Mouse (Mus musculus) erythroblast, embryonic 14.5 days (primary cell): ENCODE measurements around the gene Rad9a. TPM values are rescaled to one million over a fixed set of nuclear protein-coding genes. Genes with fewer than 3 reads are reported as not detected.

Experiments
- H3K27me3 ChIP-seq: 2 replicates; pipeline ENCODE4 v1.6.1; 2012; ENCODE audit warnings: inconsistent platforms; ENCODE audit not compliant: control insufficient read depth
- H3K36me3 ChIP-seq: 2 replicates; pipeline ENCODE4 v1.6.1; 2012; ENCODE audit warnings: mild to moderate bottlenecking, inconsistent platforms; ENCODE audit not compliant: control insufficient read depth
- H3K4me1 ChIP-seq: 2 replicates; pipeline ENCODE4 v1.6.1; 2012; ENCODE audit warnings: inconsistent platforms; ENCODE audit not compliant: control insufficient read depth
- H3K4me3 ChIP-seq: replicated peaks from 2 replicates; pipeline ENCODE3; 2012; ENCODE audit warnings: moderate library complexity, mild to moderate bottlenecking, inconsistent platforms
- H3K9me3 ChIP-seq: 2 replicates; pipeline ENCODE4 v1.6.1; 2012; ENCODE audit warnings: low read length, inconsistent platforms, mixed read lengths; ENCODE audit not compliant: control insufficient read depth
- GATA1 ChIP-seq: IDR thresholded peaks from 2 replicates; pipeline ENCODE4 v1.6.1; 2012; ENCODE audit warnings: low read length, inconsistent platforms, mixed read lengths
- TAL1 ChIP-seq: IDR thresholded peaks from 3 replicates; pipeline ENCODE4 v1.6.1; 2012; ENCODE audit warnings: low read length, inconsistent platforms, mixed read lengths
- polyA plus RNA-seq: library from polyadenylated mRNA; stranded (reverse); fragments of >175 nt; gene quantifications from 2 replicates; pipeline ENCODE4 v1.2.3, GENCODE M21; 2012

The Rad9a gene
- polyA plus RNA-seq, 1 experiment, result 2.6 TPM

DNA sequence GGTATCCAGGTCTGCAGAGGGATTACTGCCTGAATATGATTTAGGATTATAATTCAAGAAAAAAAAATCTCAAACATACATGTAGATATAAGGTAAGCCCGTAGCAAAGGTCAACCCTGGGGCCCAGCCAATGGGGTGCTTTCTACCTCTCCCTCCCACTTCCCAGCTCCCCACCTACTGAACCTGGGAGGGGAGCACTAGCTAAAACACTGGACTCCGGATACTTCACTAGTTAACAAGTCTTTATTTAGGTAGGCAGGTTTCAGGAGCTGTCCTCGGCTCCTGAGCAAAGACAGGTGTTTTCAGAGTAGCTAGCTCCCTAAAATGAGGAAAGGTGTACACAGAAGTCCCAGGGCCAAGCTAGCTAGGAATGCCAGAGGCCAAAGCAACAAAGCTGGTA is 37.4 kb downstream of the Rad9a start:
- Histone ChIP-seq H3K36me3 (peaks cover 29% of the 10 kb centered on the region), H3K27me3 (no peaks in the 10 kb centered on the region), H3K9me3 (no peaks in the 10 kb centered on the region; the same call in 1 of the 2 replicates), H3K4me3 (no peak overlapping the region), H3K4me1 (peaks cover 55% of the 10 kb centered on the region)
- no peak for TF ChIP-seq TAL1
- no peak for TF ChIP-seq GATA1

DNA sequence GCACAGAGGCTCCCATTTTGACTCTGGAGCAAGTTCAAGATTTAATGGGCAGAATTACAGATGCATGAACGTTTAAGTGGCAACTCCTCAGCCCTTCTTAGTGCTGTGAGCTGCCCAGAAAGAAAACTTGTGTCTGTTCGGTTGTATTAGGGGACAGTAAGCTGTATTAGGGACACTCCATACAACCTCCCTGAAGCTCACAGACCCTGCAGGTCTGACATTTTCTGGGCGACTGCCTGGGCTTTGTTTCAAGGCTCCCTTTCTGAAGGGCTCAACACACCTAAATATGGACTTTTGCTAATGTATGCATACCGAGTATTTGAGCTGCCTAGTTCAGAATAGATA is 37.9 kb downstream of the Rad9a start:
- peaks cover 53% of the 10 kb centered on the region for H3K4me1 ChIP-seq

DNA sequence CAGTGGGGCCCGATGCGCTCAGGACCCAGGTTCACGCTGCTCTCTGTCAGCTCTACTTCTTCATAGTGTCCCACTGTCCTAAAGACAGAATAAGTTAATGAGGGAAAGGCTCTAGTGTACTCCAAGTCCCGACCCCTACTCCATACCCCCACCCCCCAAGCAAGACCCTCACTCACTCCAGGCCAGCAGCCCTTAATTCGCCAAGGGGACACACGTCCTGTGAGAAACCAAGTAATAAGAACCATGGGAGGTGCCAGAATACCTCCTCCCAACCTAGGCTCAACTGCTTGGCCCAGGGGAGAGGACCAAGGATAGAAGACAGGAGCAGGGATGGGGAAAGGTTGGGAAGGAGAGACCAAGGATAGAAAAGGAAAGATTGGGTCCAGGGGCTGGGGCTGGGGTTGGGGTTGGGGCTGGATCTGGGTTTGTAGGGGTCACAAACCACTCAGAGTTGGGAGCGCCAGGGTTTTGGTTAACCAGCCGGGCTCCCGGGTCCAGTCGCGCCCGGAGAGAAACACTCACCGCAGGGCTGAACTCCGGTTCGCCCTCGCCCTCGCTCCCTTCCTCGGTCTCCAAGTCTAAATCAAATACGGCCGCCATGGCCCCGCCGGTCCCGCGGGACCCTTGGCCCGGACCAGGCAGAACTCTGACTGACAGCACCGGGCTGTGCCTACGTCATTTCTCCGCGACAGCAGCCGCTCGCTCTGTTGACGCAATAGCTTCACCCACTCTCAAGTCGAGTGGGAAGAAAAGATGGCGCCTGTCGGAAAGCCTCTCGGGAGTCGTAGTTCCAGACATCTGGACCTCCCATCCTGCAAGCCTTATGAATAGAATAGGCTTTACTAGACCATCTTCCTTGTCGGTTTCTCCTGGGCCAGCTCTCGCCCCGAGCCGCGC is 38.6 kb downstream of the Rad9a start, which contains the start of gene Rps6kb2:
Gene Rps6kb2, minus strand, starts transcription at position 709 of the 897 bp plus-strand sequence.
- no peaks in the 10 kb centered on the region for H3K27me3 ChIP-seq
- peaks cover 51% of the 10 kb centered on the region for H3K4me1 ChIP-seq
- no peaks in the 10 kb centered on the region for H3K9me3 ChIP-seq
- H3K36me3 ChIP-seq, result peaks cover 41% of the 10 kb centered on the region
- peak within 1 kb of the TSS; percentile 81 for H3K4me3 ChIP-seq
- TF ChIP-seq TAL1 (no peak), GATA1 (no peak)

More for the DNA sequence above, 37.9 kb downstream of the Rad9a start:
- no peak for TF ChIP-seq GATA1
- TF ChIP-seq TAL1, result no peak
- H3K36me3 ChIP-seq, result peaks cover 35% of the 10 kb centered on the region
- H3K27me3 ChIP-seq, result no peaks in the 10 kb centered on the region
- H3K4me3 ChIP-seq, result peak overlapping the region; percentile 81
- no peaks in the 10 kb centered on the region; the same call in 1 of the 2 replicates for H3K9me3 ChIP-seq

DNA sequence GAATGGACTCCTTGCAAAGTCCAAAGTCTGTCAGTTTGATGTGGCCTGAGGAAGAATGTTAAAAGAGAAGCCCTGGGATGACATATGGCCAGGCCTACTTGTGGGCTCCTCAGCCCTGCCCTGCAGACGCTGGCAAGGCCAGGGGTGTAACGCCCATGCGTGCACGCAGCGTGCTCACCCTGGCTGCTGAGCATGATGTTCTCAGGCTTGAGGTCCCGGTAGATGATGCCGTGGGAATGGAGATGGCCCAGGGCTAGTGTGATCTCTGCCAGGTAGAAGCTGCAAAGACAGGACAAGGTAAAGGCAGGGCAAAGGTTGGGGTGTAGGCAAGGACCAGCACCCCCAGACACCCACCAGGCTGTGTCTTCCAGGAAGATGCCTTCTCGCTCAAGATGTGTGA is 42.4 kb downstream of the Rad9a start:
- no peak overlapping the region for H3K4me3 ChIP-seq
- TF ChIP-seq GATA1 (no peak), TAL1 (no peak)
- no peaks in the 10 kb centered on the region for H3K27me3 ChIP-seq
- H3K9me3 ChIP-seq, result no peaks in the 10 kb centered on the region
- H3K36me3 ChIP-seq, result peaks cover 71% of the 10 kb centered on the region
- H3K4me1 ChIP-seq, result peaks cover 42% of the 10 kb centered on the region

DNA sequence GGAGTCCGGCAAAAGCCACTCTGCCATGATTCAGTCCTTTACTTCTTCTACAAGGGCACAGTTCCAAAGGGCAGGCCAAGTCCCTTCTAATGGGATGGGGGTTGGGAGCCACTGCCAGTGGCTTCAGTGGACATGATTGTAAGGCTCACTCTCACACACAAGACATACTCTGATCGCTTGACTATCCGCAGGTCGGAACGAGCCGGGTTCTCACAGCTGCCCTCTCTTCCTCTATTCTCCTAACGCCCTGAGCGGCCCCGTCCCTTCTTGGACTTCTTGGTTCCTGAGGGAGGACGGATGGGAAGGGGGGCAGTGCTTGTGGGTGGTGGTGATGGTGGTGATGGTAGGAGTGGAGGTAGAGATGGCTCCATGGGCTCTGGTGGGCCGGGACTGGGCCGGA is 44.7 kb downstream of the Rad9a start:
- peaks cover 30% of the 10 kb centered on the region for H3K4me1 ChIP-seq
- peaks cover 84% of the 10 kb centered on the region for H3K36me3 ChIP-seq

DNA sequence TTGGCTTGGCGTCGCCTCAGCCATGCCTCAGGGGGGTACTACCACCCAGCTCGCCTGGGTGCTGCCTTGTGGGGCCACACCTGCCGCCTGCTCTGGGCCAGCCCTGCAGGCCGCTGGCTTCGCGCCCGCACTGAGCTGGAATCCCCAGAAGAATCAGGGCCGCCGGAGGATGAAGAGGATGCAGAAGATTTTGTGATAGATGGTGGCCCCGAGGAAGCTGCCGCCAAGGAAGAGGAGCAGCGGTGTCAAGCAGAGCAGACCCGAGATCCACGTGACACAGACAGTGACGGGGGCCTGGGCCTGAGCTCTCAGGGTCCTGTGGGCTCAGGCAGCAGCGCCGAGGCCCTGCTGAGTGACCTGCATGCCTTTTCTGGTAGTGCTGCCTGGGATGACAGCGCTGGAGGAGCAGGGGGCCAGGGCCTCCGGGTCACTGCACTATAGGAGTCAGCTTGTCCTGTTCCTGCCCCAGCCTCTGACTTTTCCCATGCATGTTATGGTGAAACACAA is 45.3 kb downstream of the Rad9a start:
- TF ChIP-seq TAL1 (no peak), GATA1 (no peak)
- Histone ChIP-seq H3K4me3 (no peak overlapping the region), H3K27me3 (no peaks in the 10 kb centered on the region), H3K4me1 (peaks cover 26% of the 10 kb centered on the region), H3K36me3 (peaks cover 82% of the 10 kb centered on the region), H3K9me3 (no peaks in the 10 kb centered on the region)

More for the DNA sequence above, 44.7 kb downstream of the Rad9a start:
- Histone ChIP-seq H3K9me3 (no peaks in the 10 kb centered on the region), H3K4me3 (no peak overlapping the region), H3K27me3 (no peaks in the 10 kb centered on the region)
- TF ChIP-seq GATA1 (no peak), TAL1 (no peak)

DNA sequence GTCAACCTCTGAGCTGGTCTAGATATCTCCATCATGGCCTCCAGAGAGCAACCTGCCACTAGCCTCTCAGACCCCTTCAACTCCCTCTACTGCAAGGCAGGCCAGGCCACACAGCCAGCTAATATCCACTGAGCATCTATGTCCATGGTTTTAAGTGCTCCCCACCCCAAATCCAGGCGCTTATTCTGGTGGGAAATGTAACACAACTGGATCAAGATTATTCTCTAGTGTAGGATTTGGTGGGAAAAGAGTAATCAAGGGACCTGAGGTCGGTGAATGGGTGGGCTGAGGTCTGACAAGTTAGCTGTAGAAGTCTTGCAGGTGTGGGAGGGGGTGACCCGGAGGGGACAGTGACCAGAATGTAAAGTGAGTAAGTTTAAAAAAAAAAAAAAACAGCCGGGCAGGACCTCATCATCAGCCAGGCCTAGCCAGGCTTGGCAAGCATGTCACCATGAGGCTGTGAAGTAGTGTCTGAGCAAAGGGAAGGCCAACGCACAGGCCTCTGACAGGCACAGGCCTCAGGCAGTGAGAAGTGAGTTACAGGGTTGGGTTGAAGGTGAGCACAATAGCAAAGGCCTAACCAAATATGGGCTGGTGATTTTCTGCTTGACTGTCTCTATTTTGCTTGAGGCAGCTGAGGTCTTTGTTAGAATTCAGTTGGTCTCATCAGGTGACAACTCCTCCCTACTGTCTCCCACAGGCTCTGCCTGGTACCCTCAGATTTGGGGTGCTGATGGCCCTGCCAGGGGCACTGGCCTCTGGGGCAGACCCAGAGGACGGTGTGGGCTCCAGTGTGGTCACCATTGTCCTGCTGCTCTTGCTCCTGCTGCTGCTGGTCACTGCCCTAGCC is 46.0 kb downstream of the Rad9a start:
- no peaks in the 10 kb centered on the region for H3K27me3 ChIP-seq
- no peaks in the 10 kb centered on the region for H3K9me3 ChIP-seq
- no peak overlapping the region for H3K4me3 ChIP-seq
- peaks cover 23% of the 10 kb centered on the region for H3K4me1 ChIP-seq
- peaks cover 83% of the 10 kb centered on the region for H3K36me3 ChIP-seq
- TF ChIP-seq TAL1 (no peak), GATA1 (no peak)

DNA sequence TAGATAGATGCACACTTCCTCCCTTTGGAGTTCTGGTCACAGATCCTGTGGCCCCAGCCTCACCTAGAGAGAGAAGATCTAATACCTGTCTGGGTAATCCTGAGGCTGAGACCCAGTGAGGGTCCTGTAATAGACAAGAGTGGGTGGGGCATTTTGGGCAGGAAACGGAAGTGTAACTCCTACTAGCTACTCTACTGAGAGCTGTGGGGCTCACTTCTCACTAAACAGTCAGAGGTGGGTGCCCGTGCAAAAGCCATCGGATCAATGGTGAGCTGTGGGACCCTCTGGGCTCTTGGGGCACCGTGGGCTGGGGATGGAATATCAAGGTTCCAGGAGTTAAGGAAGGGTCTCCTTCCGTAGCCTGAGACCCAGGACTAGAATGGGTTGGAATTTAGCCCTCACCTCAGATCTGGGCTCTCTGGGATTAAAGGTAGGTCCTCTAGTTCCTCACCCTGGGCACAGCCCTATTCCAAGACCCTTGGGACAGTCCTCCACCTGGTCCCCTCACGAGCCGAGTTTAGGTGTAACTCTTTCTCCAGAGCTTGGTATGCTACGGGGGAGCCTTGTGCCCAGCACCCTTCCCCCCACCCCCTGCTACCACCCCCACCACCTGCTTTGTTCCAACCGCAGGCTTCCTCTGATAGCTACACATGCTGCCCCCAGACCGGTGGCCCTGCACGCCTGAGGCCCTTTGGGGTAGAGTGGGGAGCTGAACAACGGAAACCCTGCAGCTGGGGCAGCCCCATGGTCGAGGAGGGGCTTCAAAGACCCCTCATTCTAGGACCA is 46.8 kb downstream of the Rad9a start:
- TF ChIP-seq GATA1, result no peak
- Histone ChIP-seq H3K4me3 (no peak overlapping the region), H3K9me3 (no peaks in the 10 kb centered on the region), H3K36me3 (peaks cover 85% of the 10 kb centered on the region), H3K27me3 (no peaks in the 10 kb centered on the region), H3K4me1 (peaks cover 31% of the 10 kb centered on the region)
